Mouse (Mus musculus): ENCODE measurements around the gene Lrrc4c. TPM values are rescaled to one million over a fixed set of nuclear protein-coding genes. Genes with fewer than 3 reads are reported as not detected.

The Lrrc4c gene
- total RNA-seq, 1 experiment from 2014 or later = not detected

- no peak for ATAC-seq (ENCODE audit: extremely low read depth, insufficient number of reproducible peaks, low FRiP score, poor library complexity, severe bottlenecking)
Observed at GRCm38 (mm10) chr2:97414416-97415362, 1096.7 kb downstream of the Lrrc4c start.

DNA sequence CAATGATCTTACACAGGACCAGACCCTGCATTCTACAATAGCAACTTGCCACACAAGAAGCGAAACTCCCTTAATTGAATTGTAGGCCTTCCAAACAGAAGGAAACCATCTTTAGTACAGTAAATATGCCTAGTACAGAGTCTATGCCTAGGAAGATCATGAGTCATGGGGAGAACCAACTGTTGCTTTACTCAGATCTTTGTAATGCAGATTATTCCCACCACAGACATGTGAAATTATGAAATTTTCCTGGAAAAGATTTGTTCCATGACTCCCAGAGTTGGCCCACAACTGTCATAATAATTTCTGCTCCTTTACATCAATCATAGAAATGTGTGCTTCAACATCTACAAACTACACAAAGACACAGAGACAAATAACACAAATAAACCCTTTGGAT is 1116.2 kb downstream of the Lrrc4c start:
- ATAC-seq (ENCODE audit: extremely low read depth, insufficient number of reproducible peaks, low FRiP score, poor library complexity, severe bottlenecking) = no peak

GRCm38 (mm10) chr2:97435616-97436015 is 1117.6 kb downstream of the Lrrc4c start:
- no peak for ATAC-seq (ENCODE audit: extremely low read depth, insufficient number of reproducible peaks, low FRiP score, poor library complexity, severe bottlenecking)

- no peak for ATAC-seq (ENCODE audit: extremely low read depth, insufficient number of reproducible peaks, low FRiP score, poor library complexity, severe bottlenecking)
Observed at GRCm38 (mm10) chr2:97437767-97438166, 1119.8 kb downstream of the Lrrc4c start.

DNA sequence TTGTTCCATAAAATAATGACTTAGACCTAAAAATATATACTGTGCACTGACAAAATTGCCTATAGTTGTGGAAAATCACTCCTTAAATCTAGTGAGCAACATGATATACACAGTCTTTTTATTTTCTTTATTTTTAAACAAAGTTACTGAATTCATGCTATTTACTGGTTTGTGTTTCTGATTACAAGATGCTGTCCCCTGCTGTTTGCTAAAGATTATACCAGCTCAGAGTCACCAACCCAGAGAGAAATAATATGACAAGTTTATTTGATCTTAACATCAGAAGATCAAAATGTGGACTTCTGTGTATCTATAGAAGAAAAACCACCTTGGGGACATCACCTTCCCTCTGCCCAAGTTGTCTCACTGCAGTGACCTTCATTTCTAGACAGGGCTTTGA is 1145.6 kb downstream of the Lrrc4c start:
- no peak for ATAC-seq (ENCODE audit: extremely low read depth, insufficient number of reproducible peaks, low FRiP score, poor library complexity, severe bottlenecking)

DNA sequence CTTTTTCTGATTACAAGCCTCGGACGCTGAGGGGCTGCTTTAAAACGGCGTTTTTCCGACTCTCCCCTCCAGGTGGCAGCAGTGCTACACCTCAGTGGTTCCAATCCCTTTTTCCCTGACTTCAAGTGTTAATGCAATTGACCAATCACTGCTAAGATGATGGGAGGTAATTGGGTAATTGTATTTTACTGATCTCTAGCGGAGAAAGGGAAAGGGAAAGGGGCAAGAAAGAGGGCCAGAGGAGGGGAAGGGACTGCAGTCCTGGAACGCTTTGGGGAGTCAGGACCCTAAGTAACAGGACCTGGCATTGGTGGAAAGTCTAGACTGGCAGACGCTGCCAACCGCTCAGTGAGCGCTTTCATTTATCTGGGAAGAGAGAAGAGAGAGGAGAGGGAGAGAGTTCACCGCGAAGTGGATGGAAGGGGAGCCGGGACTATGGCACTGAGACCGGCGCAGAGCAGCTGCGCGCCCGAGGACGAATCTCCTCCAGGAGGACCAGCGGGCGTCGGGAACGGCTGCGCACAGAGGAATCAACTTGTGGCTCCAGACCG is 1148.3 kb downstream of the Lrrc4c start:
- no peak for ATAC-seq (ENCODE audit: extremely low read depth, insufficient number of reproducible peaks, low FRiP score, poor library complexity, severe bottlenecking)

GRCm38 (mm10) chr2:97467031-97467549 is 1149.1 kb downstream of the Lrrc4c start:
- no peak for ATAC-seq (ENCODE audit: extremely low read depth, insufficient number of reproducible peaks, low FRiP score, poor library complexity, severe bottlenecking)

- ATAC-seq (ENCODE audit: extremely low read depth, insufficient number of reproducible peaks, low FRiP score, poor library complexity, severe bottlenecking) = no peak
Observed at GRCm38 (mm10) chr2:97467664-97468063, 1149.7 kb downstream of the Lrrc4c start.

GRCm38 (mm10) chr2:97468372-97468771 is 1150.4 kb downstream of the Lrrc4c start:
- no peak for ATAC-seq (ENCODE audit: extremely low read depth, insufficient number of reproducible peaks, low FRiP score, poor library complexity, severe bottlenecking)

GRCm38 (mm10) chr2:97469396-97469795 is 1151.4 kb downstream of the Lrrc4c start:
- ATAC-seq (ENCODE audit: extremely low read depth, insufficient number of reproducible peaks, low FRiP score, poor library complexity, severe bottlenecking) = no peak

- ATAC-seq (ENCODE audit: extremely low read depth, insufficient number of reproducible peaks, low FRiP score, poor library complexity, severe bottlenecking) = no peak
Observed at GRCm38 (mm10) chr2:97478175-97478924, 1160.4 kb downstream of the Lrrc4c start.

GRCm38 (mm10) chr2:97478925-97479298 is 1160.9 kb downstream of the Lrrc4c start:
- ATAC-seq (ENCODE audit: extremely low read depth, insufficient number of reproducible peaks, low FRiP score, poor library complexity, severe bottlenecking) = no peak

DNA sequence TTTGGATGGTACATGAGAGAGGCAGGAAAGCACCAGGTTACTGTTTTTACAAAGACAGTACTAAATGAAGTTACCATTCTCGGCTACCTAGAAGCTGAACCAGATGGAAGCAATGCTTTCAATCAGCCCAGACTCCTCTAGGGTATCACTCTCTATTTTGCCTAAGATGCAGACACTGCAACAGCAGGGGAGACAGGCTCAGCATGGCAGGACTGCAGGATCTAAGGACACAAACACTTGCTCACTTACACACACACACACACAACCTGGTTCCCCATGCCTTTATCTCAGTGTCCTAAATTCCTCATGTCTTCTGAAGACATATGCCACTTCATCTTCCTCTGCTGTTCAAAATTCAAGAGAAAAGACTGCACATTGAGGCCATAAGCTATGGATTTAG is 1167.0 kb downstream of the Lrrc4c start:
- ATAC-seq (ENCODE audit: extremely low read depth, insufficient number of reproducible peaks, low FRiP score, poor library complexity, severe bottlenecking) = no peak

DNA sequence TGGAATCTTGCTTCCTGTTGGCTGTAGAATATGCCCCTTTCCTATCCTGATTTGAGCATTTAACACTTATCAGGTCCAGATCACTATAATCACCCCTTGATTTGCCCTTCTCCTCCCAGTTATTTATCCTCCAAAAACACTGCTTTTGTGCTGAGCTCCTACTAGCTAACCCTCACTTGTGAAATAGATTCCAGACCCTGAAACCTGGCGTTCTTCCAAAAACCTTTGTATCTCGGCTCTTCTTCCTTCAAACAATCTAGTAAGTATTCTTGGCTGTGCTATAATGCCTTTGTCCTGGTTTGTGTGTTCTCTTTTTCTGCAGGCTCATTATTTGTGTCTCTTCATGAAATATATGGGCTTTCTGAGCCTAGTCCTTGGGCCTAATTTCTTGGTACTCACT is 1167.6 kb downstream of the Lrrc4c start:
- no peak for ATAC-seq (ENCODE audit: extremely low read depth, insufficient number of reproducible peaks, low FRiP score, poor library complexity, severe bottlenecking)

DNA sequence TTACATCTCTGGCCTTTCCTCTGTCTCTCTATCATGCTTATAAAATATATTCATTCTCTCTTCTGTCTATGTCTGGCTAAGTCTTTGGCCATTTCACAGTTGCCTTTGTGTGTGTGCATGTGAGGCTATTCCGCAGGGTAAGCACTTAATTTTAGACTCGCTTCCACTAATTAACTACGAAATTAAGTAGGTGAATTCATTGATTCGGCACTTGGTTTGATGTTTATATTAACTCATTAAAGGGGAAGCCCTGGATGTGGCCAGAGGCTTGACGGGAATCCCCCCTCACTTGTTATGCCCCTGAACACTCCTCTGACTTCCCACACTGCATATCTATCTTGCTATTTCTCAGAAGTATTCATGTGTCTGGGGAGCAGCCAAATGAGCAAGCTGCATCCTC is 1169.6 kb downstream of the Lrrc4c start:
- ATAC-seq (ENCODE audit: extremely low read depth, insufficient number of reproducible peaks, low FRiP score, poor library complexity, severe bottlenecking) = no peak

GRCm38 (mm10) chr2:97497069-97497468 is 1179.1 kb downstream of the Lrrc4c start:
- ATAC-seq (ENCODE audit: extremely low read depth, insufficient number of reproducible peaks, low FRiP score, poor library complexity, severe bottlenecking) = no peak

DNA sequence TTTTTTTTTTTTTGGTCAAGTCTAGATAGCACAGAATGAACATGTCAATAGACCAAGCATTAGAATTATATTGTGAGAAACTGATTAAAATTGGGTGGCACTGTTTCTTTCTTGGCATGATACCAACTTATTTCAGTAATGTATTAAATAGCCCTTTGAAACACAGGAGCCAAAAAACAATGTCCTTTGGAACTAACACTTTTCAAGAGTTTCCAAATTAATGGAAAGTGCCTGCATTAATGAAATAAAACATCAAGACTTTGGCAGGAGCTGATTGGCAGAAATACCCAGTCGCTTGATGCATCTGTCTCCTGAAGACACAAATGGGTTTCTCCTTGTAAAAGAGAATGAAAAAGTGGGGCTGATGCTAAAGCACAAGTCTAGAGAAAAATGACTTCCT is 1184.5 kb downstream of the Lrrc4c start:
- no peak for ATAC-seq (ENCODE audit: extremely low read depth, insufficient number of reproducible peaks, low FRiP score, poor library complexity, severe bottlenecking)

DNA sequence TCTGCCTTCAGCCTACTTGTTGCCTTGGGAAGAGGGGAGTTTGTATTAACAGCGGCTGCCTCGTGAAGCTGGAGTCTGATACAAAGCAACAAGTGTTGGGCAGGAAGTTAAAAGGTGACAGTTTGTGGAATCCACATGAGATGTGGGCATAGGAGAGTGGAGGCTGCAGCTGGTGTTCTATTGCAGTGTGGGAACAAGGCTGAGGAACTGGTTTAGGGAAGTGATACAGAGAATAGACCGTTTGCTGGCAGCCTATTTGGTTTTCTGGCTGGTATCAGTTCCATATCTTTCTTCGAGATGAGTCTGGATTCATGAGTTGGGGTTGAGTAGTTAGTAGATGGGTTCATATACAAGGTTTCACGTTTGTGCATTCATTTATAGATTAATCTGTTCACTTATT is 1186.9 kb downstream of the Lrrc4c start:
- ATAC-seq (ENCODE audit: extremely low read depth, insufficient number of reproducible peaks, low FRiP score, poor library complexity, severe bottlenecking) = no peak

- no peak for ATAC-seq (ENCODE audit: extremely low read depth, insufficient number of reproducible peaks, low FRiP score, poor library complexity, severe bottlenecking)
Observed at GRCm38 (mm10) chr2:97524256-97524922, 1206.4 kb downstream of the Lrrc4c start.
